Mouse (Mus musculus): ENCODE results near the gene Tmem14a. TPM values are rescaled to one million over a fixed set of nuclear protein-coding genes. Genes with fewer than 3 reads are reported as not detected.
"Not testable (repeated sequence)": the region's sequence is repeated elsewhere in the genome, so short reads cannot be mapped to it uniquely, and the experiment has no call there.

Gene Tmem14a
- polyA plus RNA-seq, 1 experiment: 5.2 TPM

GRCm38 (mm10) chr1:21266766-21267165 lies 48.4 kb downstream of the Tmem14a start:
- TF ChIP-seq POLR2A (IDR thresholded peaks at IDR 0.05; ENCODE audit: borderline replicate concordance, extremely low read depth, low read depth, low read length) (no peak), CTCF (IDR thresholded peaks at IDR 0.05; ENCODE audit: insufficient read depth, low read length) (no peak)
- 85% methylated on average over 1 of the region's 1 CpGs for WGBS
- H3K4me1 ChIP-seq (ENCODE audit: control insufficient read depth, insufficient read depth, low read length): no peaks in the 10 kb centered on the region
- DNase-seq: no peak
- H3K4me3 ChIP-seq (replicated peaks; ENCODE audit: extremely low read depth, low read depth, low read length): no peak overlapping the region

DNA sequence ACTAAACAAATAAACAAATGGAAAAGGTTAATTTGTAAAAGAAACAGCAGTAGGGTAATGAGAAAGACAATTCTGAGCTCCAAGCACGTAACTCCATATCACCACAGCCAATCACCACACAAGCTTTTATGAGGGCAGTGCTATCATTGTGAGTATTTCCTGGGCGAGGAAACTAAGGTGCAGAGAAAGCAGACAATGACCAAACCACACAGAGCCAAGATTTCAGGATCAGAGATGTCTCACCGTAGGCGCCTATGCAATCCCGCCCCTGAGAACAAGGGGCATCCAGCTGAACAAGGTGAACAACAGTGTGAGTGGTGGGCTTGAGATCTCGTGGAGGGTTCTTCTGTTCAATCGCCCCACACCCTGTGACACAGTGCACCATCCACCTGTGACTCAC lies 49.1 kb downstream of the Tmem14a start:
- H3K4me1 ChIP-seq (ENCODE audit: control insufficient read depth, insufficient read depth, low read length); DNase-seq; H3K4me3 ChIP-seq (replicated peaks; ENCODE audit: extremely low read depth, low read depth, low read length): not testable (repeated sequence)
- 85% methylated on average over 7 of the region's 7 CpGs for WGBS

DNA sequence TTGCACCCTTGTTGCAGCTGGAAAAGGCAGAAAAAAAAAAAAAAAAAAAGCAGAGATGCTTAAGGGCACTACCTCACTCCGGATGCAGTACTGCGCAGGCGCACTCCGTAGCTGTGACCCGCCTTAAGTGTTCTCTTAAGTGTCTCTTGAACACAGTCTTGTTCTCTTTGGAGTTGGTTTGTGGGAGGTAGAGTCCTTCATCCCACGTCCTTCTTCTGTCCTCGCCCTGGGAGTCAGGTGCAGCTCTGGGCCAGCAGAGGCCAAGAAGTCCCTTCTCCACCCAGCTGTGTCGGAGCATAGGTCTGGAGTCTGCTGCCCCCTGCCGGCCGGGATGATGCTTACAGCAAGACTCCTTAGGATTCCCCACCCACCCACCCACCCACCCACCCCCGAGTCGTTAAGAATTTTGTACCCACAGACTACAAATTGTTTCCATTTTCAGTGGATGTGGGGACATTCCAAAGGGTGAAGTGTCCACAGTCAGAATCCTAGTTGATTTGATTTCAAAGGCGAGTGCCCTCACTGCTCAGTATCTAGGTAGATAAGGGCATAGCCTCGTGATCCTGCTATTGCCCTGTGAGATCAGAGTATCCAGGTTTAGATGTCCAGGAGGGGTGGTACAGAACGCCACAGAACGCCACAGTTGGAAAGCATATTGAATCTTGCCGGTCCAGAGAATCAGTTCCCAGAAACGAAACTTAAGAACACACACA lies 53.1 kb downstream of the Tmem14a start:
- peak overlapping the region; percentile 44 for H3K4me3 ChIP-seq (replicated peaks; ENCODE audit: extremely low read depth, low read depth, low read length)
- no peak for TF ChIP-seq POLR2A (IDR thresholded peaks at IDR 0.05; ENCODE audit: borderline replicate concordance, extremely low read depth, low read depth, low read length)
- TF ChIP-seq CTCF (IDR thresholded peaks at IDR 0.05; ENCODE audit: insufficient read depth, low read length): peak; percentile 74
- no peaks in the 10 kb centered on the region for H3K4me1 ChIP-seq (ENCODE audit: control insufficient read depth, insufficient read depth, low read length)
- DNase-seq: peak; percentile 79
- WGBS: 15% methylated on average over 18 of the region's 18 CpGs

DNA sequence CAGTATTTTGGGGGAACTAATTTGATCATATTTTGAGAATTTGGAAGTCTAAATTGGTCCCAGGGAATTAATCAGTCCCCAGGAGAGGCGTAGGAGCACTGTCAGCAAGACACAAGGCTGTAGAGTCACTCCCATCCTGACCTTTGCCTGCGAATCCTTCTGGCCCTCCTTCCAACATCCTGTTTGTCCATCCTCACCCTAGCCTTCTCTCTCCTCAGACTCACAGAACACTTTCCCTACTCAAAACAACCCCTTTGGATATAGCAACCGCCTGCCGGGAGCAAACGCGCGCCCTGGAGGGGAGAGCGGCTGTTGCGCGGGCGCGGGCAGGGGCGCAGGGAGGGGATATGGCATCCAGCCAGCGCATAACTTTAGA lies 53.7 kb downstream of the Tmem14a start:
- WGBS: 16% methylated on average over 14 of the region's 14 CpGs
- TF ChIP-seq CTCF (IDR thresholded peaks at IDR 0.05; ENCODE audit: insufficient read depth, low read length): no peak
- TF ChIP-seq POLR2A (IDR thresholded peaks at IDR 0.05; ENCODE audit: borderline replicate concordance, extremely low read depth, low read depth, low read length): no peak
- DNase-seq: no peak
- Histone ChIP-seq H3K4me1 (ENCODE audit: control insufficient read depth, insufficient read depth, low read length) (no peaks in the 10 kb centered on the region), H3K4me3 (replicated peaks; ENCODE audit: extremely low read depth, low read depth, low read length) (no peak overlapping the region)

DNA sequence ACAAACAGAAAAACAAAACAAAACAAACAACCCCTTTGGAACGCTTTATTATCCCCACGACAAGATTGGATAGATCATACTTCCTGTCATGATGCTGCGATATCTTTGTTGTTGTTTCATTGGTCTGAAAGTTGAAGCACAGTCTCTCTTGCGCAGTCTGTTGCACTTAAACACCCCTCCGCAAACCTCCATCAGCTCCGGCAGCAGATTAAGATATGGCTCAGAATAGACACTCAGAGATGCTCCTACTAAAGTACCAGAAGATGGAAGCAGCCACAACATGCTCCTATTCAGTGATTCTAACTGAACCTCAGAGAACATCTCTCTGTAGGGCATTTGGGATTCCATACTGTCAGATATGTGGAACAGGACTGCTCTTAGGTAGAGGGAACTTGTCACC lies 54.7 kb downstream of the Tmem14a start:
- Histone ChIP-seq H3K4me3 (replicated peaks; ENCODE audit: extremely low read depth, low read depth, low read length) (no peak overlapping the region), H3K4me1 (ENCODE audit: control insufficient read depth, insufficient read depth, low read length) (no peaks in the 10 kb centered on the region)
- DNase-seq: no peak
- no peak for TF ChIP-seq POLR2A (IDR thresholded peaks at IDR 0.05; ENCODE audit: borderline replicate concordance, extremely low read depth, low read depth, low read length)
- no peak for TF ChIP-seq CTCF (IDR thresholded peaks at IDR 0.05; ENCODE audit: insufficient read depth, low read length)
- whole genome bisulfite sequencing: 80% methylated on average over 6 of the region's 6 CpGs

GRCm38 (mm10) chr1:21274437-21275040 lies 56.2 kb downstream of the Tmem14a start:
- Histone ChIP-seq H3K4me1 (ENCODE audit: control insufficient read depth, insufficient read depth, low read length) (no peaks in the 10 kb centered on the region), H3K4me3 (replicated peaks; ENCODE audit: extremely low read depth, low read depth, low read length) (no peak overlapping the region)
- TF ChIP-seq CTCF (IDR thresholded peaks at IDR 0.05; ENCODE audit: insufficient read depth, low read length): no peak
- TF ChIP-seq POLR2A (IDR thresholded peaks at IDR 0.05; ENCODE audit: borderline replicate concordance, extremely low read depth, low read depth, low read length): no peak
- no peak for DNase-seq
- WGBS: 50% methylated on average over 2 of the region's 2 CpGs

GRCm38 (mm10) chr1:21275366-21275765 lies 57.0 kb downstream of the Tmem14a start:
- not testable (repeated sequence) for H3K4me1 ChIP-seq (ENCODE audit: control insufficient read depth, insufficient read depth, low read length); H3K4me3 ChIP-seq (replicated peaks; ENCODE audit: extremely low read depth, low read depth, low read length); DNase-seq
- 81% methylated on average over 5 of the region's 5 CpGs for WGBS

DNA sequence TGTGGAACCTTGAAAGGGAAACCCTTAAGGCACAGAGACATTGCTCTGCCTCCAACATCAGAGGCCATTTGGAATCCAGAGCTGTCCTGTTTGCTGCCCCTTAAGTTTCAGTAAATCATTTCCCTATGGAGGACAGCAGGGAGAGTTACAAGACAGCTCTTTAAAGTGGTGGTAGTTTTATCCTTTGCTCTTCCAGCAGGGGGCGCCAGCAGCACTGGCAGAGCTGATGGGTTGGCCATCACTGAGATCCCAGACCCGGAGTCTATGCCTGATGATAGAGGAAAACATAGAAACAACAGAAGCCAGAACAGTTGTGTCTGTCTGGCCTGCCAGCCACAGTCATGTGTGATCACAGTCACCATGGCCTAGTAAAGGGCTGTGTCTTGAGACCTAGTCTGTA lies 57.8 kb downstream of the Tmem14a start:
- not testable (repeated sequence) for DNase-seq

More for the DNA sequence above, 57.8 kb downstream of the Tmem14a start:
- H3K4me1 ChIP-seq (ENCODE audit: control insufficient read depth, insufficient read depth, low read length); H3K4me3 ChIP-seq (replicated peaks; ENCODE audit: extremely low read depth, low read depth, low read length): not testable (repeated sequence)
- 27% methylated on average over 2 of the region's 2 CpGs for WGBS

Other genes starting within 250 kb of the Tmem14a start
- 8.1 and 12.9 TPM in 2 replicates for gene Tram2, start 139.3 kb upstream of the Tmem14a start, polyA plus RNA-seq (2012; rRNA removed)
- 41.7 and 70.6 TPM in 2 replicates for gene Gsta3, start 22.0 kb downstream of the Tmem14a start, polyA plus RNA-seq (2012; rRNA removed)
- gene Khdc1a, start 131.1 kb downstream of the Tmem14a start, polyA plus RNA-seq (2012; rRNA removed): 0.06 TPM in 1 of 2 replicates, not detected in the other
- gene Khdc1c, start 149.8 kb downstream of the Tmem14a start, polyA plus RNA-seq (2012; rRNA removed): not detected in 2 replicates
- gene Khdc1b, start 165.0 kb downstream of the Tmem14a start, polyA plus RNA-seq (2012; rRNA removed): not detected in 2 replicates